Comparison of ENCODE assay signal across 15 mouse cellular contexts in genomic region chr11:63785281-63785886, GRCm38 (mm10).
DNase-seq lines count a peak whose midpoint lies in the region; ATAC-seq lines count a peak whose summit lies in the region.
"Had no signal": no experiment of that assay in that cellular context is flagged by ENCODE, and none has a peak within 500 bp of the region (broad histone marks: within the 10 kb centered on the region; RNA-seq: fewer than 3 reads in every experiment).

No protein-coding gene starts in this region.

- 2% methylated on average over 8 of the region's 8 CpGs for WGBS in forebrain, embryonic 14.5 days
- 2% methylated on average over 8 of the region's 8 CpGs for WGBS in forebrain, embryonic 13.5 days
- 19% methylated on average over 8 of the region's 8 CpGs for WGBS in embryonic facial prominence, embryonic 14.5 days
- 7% methylated on average over 8 of the region's 8 CpGs for WGBS in neural tube, embryonic 13.5 days

- no peaks in the 10 kb centered on the region for H3K9me3 ChIP-seq in forebrain, embryonic 14.5 days (replicated peaks; ENCODE audit: control insufficient read depth, low read length)
- H3K9me3 ChIP-seq in forebrain, embryonic 13.5 days (replicated peaks) = no peaks in the 10 kb centered on the region
- no peaks in the 10 kb centered on the region for H3K9me3 ChIP-seq in embryonic facial prominence, embryonic 14.5 days (ENCODE audit: control insufficient read depth, low read length)
- no peaks in the 10 kb centered on the region for H3K9me3 ChIP-seq in neural tube, embryonic 13.5 days

- DNase-seq in forebrain, embryonic 14.5 days (ENCODE audit: low spot score) = peak; percentile 55
- peak; percentile 52 for DNase-seq in embryonic facial prominence, embryonic 14.5 days (ENCODE audit: low spot score)
- DNase-seq in kidney, adult 9 months = peak; percentile 19
- no peak for DNase-seq in adrenal gland, adult (ENCODE audit: inconsistent age in 2 of 2, low spot score in 1 of 2)
- DNase-seq in heart, postnatal 25 days (ENCODE audit: low spot score) = no peak
- DNase-seq in thymus, postnatal 4 days = no peak
- DNase-seq: B cell, adult 2 months; gastrocnemius, postnatal 36 days; liver; lung, postnatal 14 days had no signal

- H3K36me3 ChIP-seq in forebrain, embryonic 14.5 days (ENCODE audit: control insufficient read depth, insufficient read depth, low read length) = no peaks in the 10 kb centered on the region
- no peaks in the 10 kb centered on the region for H3K36me3 ChIP-seq in forebrain, embryonic 13.5 days (ENCODE audit: poor library complexity, severe bottlenecking)
- no peaks in the 10 kb centered on the region for H3K36me3 ChIP-seq in embryonic facial prominence, embryonic 14.5 days (ENCODE audit: control insufficient read depth, insufficient read depth, low read length)
- no peaks in the 10 kb centered on the region for H3K36me3 ChIP-seq in neural tube, embryonic 13.5 days
- H3K36me3 ChIP-seq: G1E had no signal

- peaks cover 7% of the 10 kb centered on the region; the same call in 1 of the 2 replicates for H3K4me1 ChIP-seq in forebrain, embryonic 14.5 days (ENCODE audit: control insufficient read depth, insufficient read depth, low read length)
- peaks cover 12% of the 10 kb centered on the region for H3K4me1 ChIP-seq in forebrain, embryonic 13.5 days
- peaks cover 12% of the 10 kb centered on the region for H3K4me1 ChIP-seq in embryonic facial prominence, embryonic 14.5 days (ENCODE audit: control insufficient read depth, insufficient read depth, low read length)
- peaks cover 20% of the 10 kb centered on the region for H3K4me1 ChIP-seq in neural tube, embryonic 13.5 days (replicated peaks)

- no peak overlapping the region for H3K27ac ChIP-seq in forebrain, embryonic 14.5 days (ENCODE audit: low read depth, low read length)
- no peak overlapping the region for H3K27ac ChIP-seq in forebrain, embryonic 13.5 days
- H3K27ac ChIP-seq in embryonic facial prominence, embryonic 14.5 days (replicated peaks; ENCODE audit: low read depth, low read length) = no peak overlapping the region
- H3K27ac ChIP-seq in neural tube, embryonic 13.5 days (replicated peaks) = peak overlapping the region; percentile 71
- H3K27ac ChIP-seq: left cerebral cortex, adult 2 months had no signal

- H3K27me3 ChIP-seq in forebrain, embryonic 14.5 days (replicated peaks; ENCODE audit: control insufficient read depth, insufficient read depth, low read length) = no peaks in the 10 kb centered on the region
- peaks cover 18% of the 10 kb centered on the region for H3K27me3 ChIP-seq in forebrain, embryonic 13.5 days
- no peaks in the 10 kb centered on the region; the same call in 1 of the 2 replicates for H3K27me3 ChIP-seq in embryonic facial prominence, embryonic 14.5 days (replicated peaks; ENCODE audit: control insufficient read depth, insufficient read depth, low read length)
- H3K27me3 ChIP-seq in neural tube, embryonic 13.5 days = no peaks in the 10 kb centered on the region

- ATAC-seq in forebrain, embryonic 14.5 days = no peak
- no peak for ATAC-seq in forebrain, embryonic 13.5 days
- ATAC-seq in embryonic facial prominence, embryonic 14.5 days (ENCODE audit: low read depth) = peak; percentile 30; the same call in 1 of the 2 replicates
- peak; percentile 53; the same call in 1 of the 2 replicates for ATAC-seq in neural tube, embryonic 13.5 days (ENCODE audit: low read depth)
- ATAC-seq: intestine, postnatal 0 days had no signal

- no peak overlapping the region for H3K4me3 ChIP-seq in forebrain, embryonic 14.5 days (ENCODE audit: low read depth, low read length)
- no peak overlapping the region for H3K4me3 ChIP-seq in forebrain, embryonic 13.5 days
- no peak overlapping the region for H3K4me3 ChIP-seq in embryonic facial prominence, embryonic 14.5 days (ENCODE audit: low read depth, low read length)
- H3K4me3 ChIP-seq in neural tube, embryonic 13.5 days = no peak overlapping the region
- H3K4me3 ChIP-seq: left cerebral cortex, adult 2 months had no signal

- no peak overlapping the region for H3K4me2 ChIP-seq in forebrain, embryonic 14.5 days (ENCODE audit: low read length)
- no peak overlapping the region for H3K4me2 ChIP-seq in forebrain, embryonic 13.5 days
- no peak overlapping the region for H3K4me2 ChIP-seq in embryonic facial prominence, embryonic 14.5 days (ENCODE audit: low read depth, low read length)
- peak overlapping the region; percentile 16; the same call in 1 of the 2 replicates for H3K4me2 ChIP-seq in neural tube, embryonic 13.5 days

- intact Hi-C loops in heart, postnatal 25 days (cut with DNase I) = no loop called here

- no peak overlapping the region for H3K9ac ChIP-seq in forebrain, embryonic 14.5 days (ENCODE audit: low read length)
- H3K9ac ChIP-seq in forebrain, embryonic 13.5 days = no peak overlapping the region
- no peak overlapping the region for H3K9ac ChIP-seq in embryonic facial prominence, embryonic 14.5 days (ENCODE audit: low read depth, low read length)
- H3K9ac ChIP-seq in neural tube, embryonic 13.5 days = no peak overlapping the region

Comparison
In these comparisons a context has a peak if more than half of its experiments do, and no peak if none do; other contexts are left out.
1. ATAC-seq: peak in embryonic facial prominence, embryonic 14.5 days (single experiment) and neural tube, embryonic 13.5 days (single experiment); none in forebrain, embryonic 14.5 days (single experiment) and forebrain, embryonic 13.5 days (single experiment).
2. DNase-seq: peak in forebrain, embryonic 14.5 days (single experiment), embryonic facial prominence, embryonic 14.5 days (single experiment) and kidney, adult 9 months (single experiment); none in adrenal gland, adult (0 of 2), heart, postnatal 25 days (single experiment) and thymus, postnatal 4 days (single experiment).